Mouse (Mus musculus) brain, adult 2 months (tissue): Measurements from ENCODE around the gene Ncoa4.
A peak's percentile ranks its signal among the peaks of the same experiment; 100 is the strongest.
"Not testable (repeated sequence)": the region's sequence is repeated elsewhere in the genome, so short reads cannot be mapped to it uniquely, and the experiment has no call there.

Source experiments
- DNase-seq: peaks from one replicate; pipeline ENCODE4 v3.0.0; 2011; ENCODE audit warnings: low read depth, low spot score

The Ncoa4 gene

DNA sequence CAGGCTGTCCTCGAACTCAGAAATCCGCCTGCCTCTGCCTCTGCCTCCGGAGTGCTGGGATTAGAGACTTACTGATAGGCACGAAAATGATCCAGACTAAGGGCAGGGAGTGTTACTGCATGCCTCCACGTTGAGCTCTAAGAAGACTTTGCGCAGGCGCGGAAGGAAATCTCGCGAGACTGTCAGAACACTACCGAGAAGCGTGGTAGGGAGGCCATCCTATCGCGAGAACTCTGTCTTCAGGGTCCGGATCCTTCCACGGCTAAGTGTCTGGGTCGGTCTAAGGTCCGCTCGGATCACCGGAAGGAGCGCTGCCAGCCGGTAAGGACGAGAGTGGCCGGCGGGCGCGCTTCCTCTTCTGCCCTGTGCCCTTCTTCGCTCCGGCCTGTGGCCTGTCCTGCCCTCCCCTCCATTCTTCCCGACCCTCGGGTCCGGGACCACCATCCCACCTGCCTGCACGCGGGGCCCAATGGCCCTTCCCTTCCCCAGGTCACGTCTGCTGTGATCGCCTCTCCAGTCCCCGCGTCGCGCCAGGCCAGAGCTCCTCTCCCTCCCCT, at the start of gene Ncoa4:
Gene Ncoa4, plus strand, starts transcription at position 176 of the 557 bp plus-strand sequence.
- DNase-seq, result peak; percentile 99

DNA sequence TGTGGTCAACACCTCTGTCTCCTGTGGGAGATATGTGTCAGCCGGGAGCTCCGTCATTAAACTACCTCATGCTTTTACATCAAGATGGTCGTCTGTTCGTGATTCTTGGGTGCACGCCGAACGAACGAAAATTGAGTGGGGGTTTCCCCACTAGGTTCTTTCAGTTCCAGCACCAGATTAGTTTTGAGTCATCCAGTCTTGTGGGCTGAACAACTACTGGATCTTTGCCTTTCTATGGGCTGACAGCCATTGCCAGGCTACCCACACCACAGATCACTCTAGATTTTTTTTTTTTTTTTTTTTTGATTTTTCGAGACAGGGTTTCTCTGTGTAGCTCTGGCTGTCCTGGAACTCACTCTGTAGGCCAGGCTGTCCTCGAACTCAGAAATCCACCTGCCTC, 47.5 kb upstream of the Ncoa4 start:
- DNase-seq, result not testable (repeated sequence)

DNA sequence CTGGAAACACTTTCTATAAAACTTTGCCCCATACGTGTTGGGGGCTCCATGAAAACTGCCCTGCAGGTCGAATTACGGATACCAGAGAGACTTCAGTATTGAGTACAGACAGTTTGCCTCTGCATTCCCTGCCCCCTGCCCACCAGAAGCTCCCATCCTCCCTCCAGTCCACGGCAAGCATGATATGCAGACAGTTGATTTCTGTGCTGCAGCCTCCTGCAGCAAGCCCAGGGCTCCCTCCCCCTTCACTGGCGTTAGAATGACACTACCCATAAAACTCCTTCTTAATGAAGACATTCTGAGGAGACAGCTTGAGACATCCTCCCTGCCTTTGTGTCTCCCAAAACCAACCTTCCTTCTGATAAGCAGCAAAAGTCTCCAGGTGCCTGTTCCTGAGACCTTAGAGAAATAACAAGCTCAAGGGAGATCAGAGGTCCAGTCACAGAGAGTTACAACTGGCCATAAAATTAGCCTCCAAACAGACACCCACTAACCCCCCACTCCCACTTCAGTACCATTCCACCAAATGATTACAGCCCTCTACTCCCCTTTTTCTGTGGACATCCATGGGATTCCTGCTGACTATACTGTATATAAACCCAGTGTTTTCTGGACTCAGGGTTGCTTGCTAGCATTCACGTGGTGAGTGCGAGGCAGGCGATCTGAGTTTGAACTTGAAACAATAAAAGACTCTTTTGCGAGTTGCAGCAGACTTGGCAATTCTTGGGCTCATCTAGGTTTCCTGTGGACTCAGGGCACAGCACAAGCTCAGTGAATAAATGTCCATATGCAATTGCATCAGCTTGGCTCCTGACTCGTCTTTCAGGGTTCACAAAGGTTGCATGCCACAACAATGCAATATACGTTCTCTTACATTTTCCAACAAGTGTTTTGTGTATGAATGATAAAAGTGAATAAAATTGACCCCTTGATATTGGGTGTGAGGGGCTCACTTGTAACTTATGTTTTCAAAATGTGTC, 38.4 kb upstream of the Ncoa4 start:
- DNase-seq, result no peak

DNA sequence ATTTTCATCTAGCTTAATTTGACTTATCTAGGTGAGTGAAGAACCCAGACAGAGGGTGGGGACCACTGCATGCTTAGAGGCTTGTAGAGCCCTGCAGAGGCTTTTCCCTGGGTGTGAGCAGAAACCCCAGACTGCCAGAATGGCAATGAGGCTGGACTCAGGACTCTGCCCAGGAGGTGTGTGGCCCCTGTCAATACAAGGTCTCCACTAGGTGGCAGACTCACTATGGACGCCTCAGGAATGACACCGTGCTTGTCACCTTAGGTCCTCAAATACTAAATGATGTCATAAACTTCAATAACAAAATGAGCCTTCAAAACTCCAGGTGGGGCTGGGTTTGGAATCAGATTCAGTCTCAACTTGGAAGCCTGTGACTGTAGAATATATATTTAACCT, 37.7 kb upstream of the Ncoa4 start:
- DNase-seq, result no peak

DNA sequence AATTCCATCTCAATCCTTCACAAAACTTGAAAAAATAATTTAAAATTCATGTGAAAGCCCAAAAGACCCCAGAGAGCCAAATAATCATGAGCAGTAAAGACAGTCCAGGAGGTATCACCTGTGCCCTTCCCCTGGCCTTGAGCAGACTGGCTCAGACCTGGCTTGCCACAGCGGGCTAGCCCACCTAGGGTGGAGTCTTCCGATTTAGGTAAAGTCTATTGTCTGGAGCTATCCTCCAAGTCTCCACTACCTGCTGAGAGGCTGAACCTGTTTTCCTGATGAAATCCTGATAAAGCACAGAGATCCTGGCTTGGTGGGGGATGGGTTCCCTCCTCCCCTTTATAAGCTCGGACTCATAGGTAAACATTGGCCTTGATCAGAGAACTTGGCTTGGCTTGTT, 35.4 kb upstream of the Ncoa4 start:
- DNase-seq, result no peak

DNA sequence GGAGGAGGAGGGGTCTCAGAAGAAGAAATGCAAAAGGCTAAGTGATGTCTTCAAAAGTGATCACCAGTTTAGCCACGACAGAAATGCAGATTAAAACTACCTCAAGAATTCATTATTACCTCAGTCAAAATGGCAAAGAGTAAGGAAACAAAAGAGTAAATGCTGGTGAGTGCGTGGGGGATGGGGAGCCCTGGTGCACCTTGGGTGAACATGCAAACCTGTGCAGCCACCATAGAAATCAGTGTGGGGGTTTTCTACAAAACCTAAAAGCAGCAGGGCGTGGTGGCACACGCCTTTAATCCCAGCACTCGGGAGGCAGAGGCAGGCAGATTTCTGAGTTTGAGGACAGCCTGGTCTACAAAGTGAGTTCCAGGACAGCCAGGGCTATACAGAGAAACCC, 34.4 kb upstream of the Ncoa4 start:
- not testable (repeated sequence) for DNase-seq

DNA sequence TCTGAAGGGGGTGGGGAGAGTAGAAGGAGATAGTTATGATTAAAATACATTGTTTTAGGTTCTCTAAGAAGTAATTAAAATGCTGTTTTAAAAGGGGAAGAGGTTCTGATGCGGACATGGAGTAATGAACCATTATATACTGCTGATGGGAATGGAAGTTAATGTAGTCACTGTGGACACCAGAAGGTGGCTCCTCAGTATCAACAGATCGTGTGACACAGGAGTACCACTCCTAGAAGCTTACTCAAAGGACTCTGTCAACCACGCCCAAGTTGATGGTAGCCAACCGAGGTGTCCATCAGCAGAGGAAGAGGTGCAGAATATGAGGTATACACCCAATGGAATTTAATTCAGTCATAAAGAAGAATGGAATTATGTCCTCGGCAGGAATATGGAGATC, 31.3 kb upstream of the Ncoa4 start:
- no peak for DNase-seq

DNA sequence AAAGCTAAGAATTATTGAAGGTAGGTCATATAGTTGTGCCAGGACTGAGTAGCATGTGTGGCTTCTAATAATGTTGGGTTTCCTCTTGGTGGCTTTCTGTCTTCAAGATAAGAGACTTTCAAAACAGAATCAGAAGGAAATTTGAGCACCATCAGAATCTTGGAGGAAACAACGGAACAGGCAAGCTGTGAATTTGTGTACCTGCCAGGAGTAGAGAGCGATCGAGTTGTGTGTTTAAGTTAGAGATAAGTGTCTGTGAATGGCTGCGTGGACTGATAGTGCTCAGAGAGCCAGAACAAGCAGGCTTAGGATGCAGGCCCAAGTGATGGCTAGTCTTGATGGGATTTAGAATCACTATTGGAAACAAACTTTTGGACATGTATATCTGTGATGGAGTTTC, 27.8 kb upstream of the Ncoa4 start:
- no peak for DNase-seq

DNA sequence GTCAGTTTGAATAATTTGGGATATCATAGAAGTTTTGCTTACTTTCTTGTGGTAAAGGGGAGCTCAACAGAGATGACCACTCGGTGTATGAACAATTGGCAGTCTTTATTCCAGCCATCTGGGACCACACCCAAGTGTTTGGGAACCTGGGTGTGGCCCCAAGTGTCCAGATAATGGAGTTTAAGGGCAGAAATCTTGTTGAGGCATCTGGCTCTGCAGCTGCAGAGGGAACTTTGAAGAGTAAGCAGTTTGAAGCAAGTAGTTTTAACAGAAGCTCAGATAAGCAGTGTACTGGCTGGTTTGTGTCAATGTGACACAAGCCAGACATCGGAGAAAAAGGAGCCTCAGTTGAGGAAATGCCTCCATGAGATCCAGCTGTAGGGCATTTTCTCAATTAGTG, 25.4 kb upstream of the Ncoa4 start:
- DNase-seq, result no peak

DNA sequence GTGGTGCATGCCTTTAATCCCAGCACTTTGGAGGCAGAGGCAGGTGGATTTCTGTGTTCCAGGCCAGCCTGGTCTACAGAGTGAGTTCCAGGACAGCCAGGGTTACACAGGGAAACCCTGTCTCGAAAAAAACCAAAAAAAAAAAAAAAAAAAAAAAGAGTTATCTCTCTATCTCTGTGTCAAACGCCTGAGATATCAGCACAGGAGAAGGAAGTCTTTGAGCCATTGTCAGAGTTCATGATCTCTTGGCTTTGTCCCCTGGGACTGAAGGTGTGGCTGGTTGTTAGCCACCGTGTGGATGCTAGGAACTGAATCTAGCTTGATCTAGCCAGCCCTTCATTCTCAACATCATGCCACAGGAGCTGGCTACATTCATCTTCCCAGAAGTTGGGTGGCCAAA, 23.2 kb upstream of the Ncoa4 start:
- not testable (repeated sequence) for DNase-seq

DNA sequence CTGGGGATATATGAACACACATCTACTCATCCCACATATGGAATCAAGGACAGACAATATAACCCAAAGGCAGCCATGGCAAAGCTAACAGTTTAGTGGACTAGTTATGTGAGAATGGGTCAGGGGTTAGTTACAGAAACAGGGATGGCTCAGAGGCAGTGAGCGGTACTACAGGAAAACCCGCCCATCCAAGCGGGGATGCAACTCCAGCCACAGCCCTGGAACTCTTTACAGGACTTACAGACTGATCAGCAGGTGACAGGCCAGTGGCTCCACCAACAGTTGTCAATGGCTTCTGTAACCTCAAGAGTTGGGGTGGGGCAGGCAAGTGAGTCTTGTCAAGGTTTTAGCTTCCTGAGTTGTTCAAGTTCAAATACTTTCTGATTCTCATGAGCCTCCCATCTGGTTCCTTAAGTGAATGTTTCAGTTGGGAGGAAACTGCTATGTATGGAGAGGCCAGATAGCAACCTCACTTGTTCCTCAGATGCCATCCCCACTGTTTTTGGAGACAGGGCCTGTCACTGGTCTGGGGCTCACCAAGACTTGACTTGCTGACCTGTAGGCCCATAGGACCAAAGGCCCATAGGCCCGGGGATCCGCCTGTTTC, 19.2 kb upstream of the Ncoa4 start:
- DNase-seq, result no peak

DNA sequence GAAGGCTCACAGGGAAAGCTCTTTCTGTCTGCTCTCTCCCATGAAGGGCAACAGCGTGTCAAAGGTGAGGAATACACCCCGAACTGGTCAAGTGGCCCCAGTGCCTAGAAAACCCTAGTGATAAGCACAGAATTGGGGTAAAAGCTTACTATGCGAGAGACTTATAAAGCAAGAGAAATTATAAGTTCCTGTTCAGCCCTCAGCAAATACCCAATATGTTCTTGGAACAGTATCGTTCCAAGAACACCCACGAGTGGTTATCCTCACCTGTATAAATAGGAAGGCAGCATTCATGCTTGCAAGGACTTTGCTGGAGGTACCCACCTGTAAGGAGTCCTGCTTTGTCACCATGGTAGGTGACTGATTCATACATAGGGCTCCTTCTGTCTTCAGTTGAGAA, 17.9 kb upstream of the Ncoa4 start, which contains the start of gene Msmb:
Gene Msmb, plus strand, starts transcription at position 301 of the 400 bp plus-strand sequence.
- no peak for DNase-seq

DNA sequence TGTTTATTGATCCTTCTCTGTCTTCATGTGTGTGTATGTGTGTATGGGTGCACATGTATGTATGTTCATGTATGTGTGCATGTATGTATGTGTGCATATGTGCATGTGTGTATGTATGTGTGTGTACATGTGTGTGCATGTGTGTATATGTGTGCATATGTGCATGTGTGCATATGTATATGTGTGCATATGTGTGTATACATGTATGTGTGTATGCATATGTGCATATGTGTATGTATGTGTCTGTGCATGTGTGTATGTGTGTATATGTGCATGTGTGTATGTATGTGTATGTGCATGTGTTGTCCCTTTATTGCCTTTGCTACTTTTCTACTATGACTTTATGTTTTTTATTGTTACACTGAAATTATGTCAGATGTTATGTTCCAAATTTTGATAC, 14.9 kb upstream of the Ncoa4 start:
- DNase-seq, result no peak

DNA sequence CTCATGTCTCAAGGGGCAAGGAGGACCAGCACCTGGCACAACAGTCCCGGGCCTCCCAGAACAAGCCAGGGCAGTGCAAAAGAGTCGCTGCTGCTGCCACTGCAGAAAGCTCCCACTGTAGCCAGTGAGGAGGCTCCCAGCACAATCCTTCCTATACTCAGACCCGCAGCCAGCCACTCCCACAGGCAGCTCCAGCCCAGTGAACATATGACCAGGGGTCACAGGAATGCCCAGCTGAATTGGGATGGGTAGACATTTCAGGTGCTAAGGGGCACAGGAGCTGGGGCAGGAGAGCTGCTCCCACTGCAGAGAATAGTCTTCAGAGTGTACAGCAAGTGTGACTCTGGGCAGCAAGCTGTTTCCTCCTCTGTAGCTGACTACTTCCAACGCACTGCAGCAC, 14.3 kb upstream of the Ncoa4 start:
- DNase-seq, result no peak

DNA sequence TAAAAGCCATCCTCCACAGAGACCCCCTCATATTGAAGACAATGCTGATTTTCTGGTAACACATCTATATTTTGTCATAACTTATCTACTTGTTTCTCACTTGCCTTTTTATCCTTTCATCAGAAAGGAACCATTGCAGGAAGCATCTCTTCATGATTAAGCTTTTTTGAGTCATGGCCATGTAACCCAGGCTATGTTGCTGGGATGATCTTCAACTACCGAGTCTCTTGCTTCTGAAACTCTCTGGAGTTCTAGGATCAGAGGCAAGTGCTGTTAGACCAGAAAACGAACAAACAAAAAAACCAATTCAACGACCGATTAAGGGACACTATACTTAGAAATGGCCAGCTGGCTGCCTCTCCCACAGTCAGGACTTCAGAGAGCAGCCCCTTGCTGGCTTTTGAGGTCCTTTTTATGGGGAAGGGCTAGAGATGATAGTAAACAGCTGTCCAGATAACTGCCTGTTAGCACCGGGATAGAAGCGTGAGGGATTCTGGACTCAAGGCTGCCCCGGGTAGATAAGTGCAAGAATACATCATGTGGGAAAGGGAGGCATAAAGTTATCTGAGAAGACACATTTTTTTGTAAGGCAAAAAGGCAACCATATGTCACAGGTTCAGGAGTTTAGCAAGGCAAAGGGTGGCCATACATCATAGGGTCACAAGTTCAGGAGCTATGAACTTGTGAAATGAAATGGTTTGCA, 13.7 kb upstream of the Ncoa4 start:
- no peak for DNase-seq

DNA sequence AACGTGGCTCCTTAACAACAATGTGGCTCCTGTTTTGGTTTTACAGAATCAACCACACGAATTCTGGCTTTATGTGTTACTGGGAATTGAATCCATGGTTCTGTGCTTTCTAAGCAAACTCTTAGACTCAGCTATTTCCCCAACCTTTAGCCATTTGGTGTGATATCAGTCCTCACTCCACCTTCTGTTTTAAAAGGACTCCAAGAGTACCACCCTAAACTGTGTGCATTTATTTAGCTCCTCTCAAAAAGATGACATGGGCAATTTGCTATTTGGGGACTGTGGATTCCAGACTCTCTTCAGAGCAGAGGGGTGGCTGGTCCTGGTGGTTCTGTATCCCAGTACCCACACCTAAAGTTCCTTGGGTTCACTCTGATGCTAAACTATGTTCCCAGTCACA, 13.1 kb upstream of the Ncoa4 start:
- no peak for DNase-seq

DNA sequence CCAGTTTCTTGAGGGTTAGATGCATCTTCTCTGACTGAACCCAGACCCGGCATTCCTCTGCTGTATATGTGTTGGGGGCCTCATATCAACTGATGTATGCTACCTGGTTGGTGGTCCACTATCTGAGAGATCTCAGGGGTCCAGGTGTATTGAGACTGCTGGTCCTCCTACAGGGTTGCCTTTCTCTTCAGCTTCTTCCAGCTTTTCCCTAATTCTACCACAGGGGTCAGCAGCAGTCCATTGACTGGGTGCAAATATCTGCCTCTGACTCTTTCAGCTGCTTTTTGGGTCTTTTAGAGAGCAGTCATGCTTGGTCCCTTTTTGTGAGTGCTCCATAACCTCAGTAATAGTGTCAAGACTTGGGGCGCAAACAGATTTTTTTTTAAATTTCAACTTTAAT, 8.8 kb upstream of the Ncoa4 start:
- DNase-seq, result no peak

DNA sequence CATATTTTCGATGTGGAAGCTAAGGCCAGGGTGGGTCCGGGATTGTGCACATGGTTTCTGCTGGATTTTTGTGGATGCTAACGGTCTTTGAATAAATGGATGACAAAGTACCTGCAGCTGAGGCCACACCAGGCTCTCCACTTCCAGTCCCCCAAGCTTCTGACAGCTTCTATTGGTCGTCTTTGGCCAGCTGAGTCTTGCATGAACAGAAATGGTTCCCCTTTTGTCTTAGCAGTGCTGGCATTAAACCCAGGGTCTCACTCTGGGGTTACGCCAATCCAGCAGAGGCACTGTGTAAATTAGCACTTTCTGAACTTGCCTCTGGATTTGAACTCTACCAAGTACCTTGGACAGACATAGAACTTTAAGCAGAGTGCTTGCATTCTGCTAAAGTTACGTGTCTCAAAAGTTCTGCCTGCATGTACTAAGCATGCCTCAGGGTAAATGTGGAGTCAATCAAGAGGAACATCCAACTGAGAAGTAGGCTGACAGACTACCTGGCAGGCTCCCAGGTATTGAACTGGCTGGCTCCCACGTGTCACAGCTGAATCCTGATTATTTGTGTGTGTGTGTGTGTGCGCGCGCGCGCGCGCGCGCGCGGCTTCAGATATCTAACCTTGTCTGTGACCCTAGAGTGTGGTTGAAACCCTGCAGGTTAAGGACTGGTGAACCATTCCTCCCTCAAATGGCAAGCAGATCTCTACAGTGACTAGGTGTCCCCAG, 7.3 kb upstream of the Ncoa4 start:
- DNase-seq, result no peak

DNA sequence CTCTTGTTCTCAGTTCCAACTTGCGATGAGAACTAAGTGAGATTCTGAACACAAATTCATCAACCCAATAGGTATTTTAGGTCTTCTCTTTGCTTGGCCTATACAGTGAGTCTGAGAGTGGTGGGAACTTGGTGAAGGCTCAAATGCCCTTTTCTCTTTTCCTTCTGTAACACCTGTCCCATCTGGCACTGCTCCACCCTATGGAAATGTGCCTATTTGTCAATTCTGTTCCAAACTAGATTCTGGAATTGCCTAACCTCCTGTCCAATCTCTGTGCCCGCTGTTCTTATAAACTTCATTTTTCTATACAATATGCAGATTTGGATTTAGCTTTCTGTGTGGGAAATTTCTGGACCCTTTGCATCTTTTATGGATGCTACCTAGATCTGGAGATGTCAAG, 6.5 kb upstream of the Ncoa4 start:
- DNase-seq, result no peak

DNA sequence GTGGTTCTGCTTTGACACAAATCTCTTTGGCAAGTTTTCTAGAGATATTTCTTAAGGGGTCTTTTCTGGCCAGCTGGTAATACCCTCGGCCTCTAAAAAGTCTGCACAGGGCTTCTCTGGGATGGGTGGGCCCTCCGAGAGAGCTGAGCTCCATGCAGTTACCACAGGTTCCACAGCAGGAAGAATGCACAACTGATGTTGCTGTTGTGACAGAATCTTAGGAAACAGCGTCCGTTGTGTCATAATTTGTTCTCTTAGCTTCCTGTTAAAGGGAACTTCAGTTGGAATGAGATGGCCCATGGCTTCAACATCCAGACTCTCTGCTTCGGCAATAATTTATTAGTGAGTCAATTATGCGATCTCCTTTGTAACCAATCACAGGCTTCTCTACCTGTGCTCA, 4.9 kb upstream of the Ncoa4 start:
- DNase-seq, result no peak

DNA sequence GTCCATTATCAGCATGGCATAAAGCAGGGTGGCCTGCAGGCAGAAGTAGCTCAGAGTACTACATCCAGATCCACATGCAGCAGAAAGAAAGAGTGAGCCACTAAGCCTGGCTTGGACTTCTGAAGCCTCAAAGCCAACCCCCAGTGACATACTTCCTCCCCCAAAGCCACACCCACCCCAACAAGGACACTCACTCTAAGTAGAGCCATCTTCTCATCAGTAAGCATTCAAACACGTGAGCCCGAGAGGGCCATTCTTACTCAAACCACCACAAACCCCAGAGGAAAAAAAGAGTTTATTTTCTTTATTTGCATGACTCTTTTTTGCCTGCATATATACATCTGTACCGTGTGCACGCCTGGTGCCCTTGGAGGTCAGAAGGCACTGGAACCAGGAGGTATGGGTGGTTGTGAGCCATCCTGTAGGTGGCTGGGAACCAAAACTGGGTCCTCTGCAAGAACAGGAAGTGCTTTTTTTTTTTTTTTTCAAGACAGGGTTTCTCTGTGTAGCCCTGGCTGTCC, 455 bp upstream of the Ncoa4 start:
- DNase-seq, result peak; percentile 25
